Mouse (Mus musculus) megakaryocyte, adult 5-6 weeks (primary cell): ENCODE results near the gene Rrm2. TPM values are rescaled to one million over a fixed set of nuclear protein-coding genes. Genes with fewer than 3 reads are reported as not detected.

Experiments used
- ATAC-seq: 2 replicates; pipeline ENCODE4 v1.8.0; 2016; ENCODE audit warnings: mild to moderate bottlenecking, inconsistent platforms; ENCODE audit not compliant: poor library complexity, severe bottlenecking
- total RNA-seq, 2 experiments: library from RNA; stranded (forward) in 1 of 2; stranded (reverse) in 1 of 2; fragments of 153-499, 151-499 nt in 1 of 2; fragments of 221-1000, 200-1000 nt in 1 of 2; gene quantifications; 2 replicates each; pipeline versions ENCODE4 v1.2.3 to v1.2.4; 2015 to 2017

The Rrm2 gene
- total RNA-seq, 2 experiments from 2014 or later: 134 to 157 TPM

- ATAC-seq: no peak
Measured at GRCm38 (mm10) chr12:24746579-24747296, 38.7 kb downstream of the Rrm2 start.

- no peak for ATAC-seq
Measured at GRCm38 (mm10) chr12:24747297-24747696, 39.3 kb downstream of the Rrm2 start.

- ATAC-seq: no peak
Measured at GRCm38 (mm10) chr12:24750521-24750920, 42.5 kb downstream of the Rrm2 start.

GRCm38 (mm10) chr12:24753680-24754079 is 45.6 kb downstream of the Rrm2 start:
- no peak for ATAC-seq

- no peak for ATAC-seq
Measured at GRCm38 (mm10) chr12:24754693-24755092, 46.7 kb downstream of the Rrm2 start.

GRCm38 (mm10) chr12:24755471-24755870 is 47.4 kb downstream of the Rrm2 start:
- ATAC-seq: no peak

GRCm38 (mm10) chr12:24757387-24757786 is 49.3 kb downstream of the Rrm2 start:
- no peak for ATAC-seq

GRCm38 (mm10) chr12:24758374-24758773 is 50.3 kb downstream of the Rrm2 start:
- ATAC-seq: peak; percentile 97

GRCm38 (mm10) chr12:24762253-24762652 is 54.2 kb downstream of the Rrm2 start:
- no peak for ATAC-seq

Other genes with a start within 250 kb of the Rrm2 start
- gene Taf1b, start 209.9 kb upstream of the Rrm2 start, total RNA-seq (2015): 29.2 and 32.6 TPM in 2 replicates
- 36.5 and 47.2 TPM in 2 replicates for gene Taf1b, start 209.9 kb upstream of the Rrm2 start, total RNA-seq (2017)
- gene Grhl1, start 136.0 kb upstream of the Rrm2 start, total RNA-seq (2015): 0.22 and 0.52 TPM in 2 replicates
- gene Grhl1, start 136.0 kb upstream of the Rrm2 start, total RNA-seq (2017): 0.37 and 0.57 TPM in 2 replicates
- gene Klf11, start 57.0 kb upstream of the Rrm2 start, total RNA-seq (2015): 7.7 and 9.6 TPM in 2 replicates
- gene Klf11, start 57.0 kb upstream of the Rrm2 start, total RNA-seq (2017): 7.9 and 9.2 TPM in 2 replicates
- not detected in 2 replicates for gene Cys1, start 26.4 kb upstream of the Rrm2 start, total RNA-seq (2015)
- gene Cys1, start 26.4 kb upstream of the Rrm2 start, total RNA-seq (2017): not detected in 2 replicates
- 0.18 and 1.2 TPM in 2 replicates for gene Mboat2, start 122.6 kb downstream of the Rrm2 start, total RNA-seq (2015)
- gene Mboat2, start 122.6 kb downstream of the Rrm2 start, total RNA-seq (2017): 1.1 and 1.4 TPM in 2 replicates